Comparison of ENCODE assay signal across 21 mouse cellular contexts in genomic region chr13:78174891-78175290, GRCm38 (mm10). TPM values are rescaled to one million over a fixed set of nuclear protein-coding genes. Genes with fewer than 3 reads are reported as not detected.
DNase-seq lines count a peak whose midpoint lies in the region; ATAC-seq and TF ChIP-seq lines count a peak whose summit lies in the region.
"Had no signal": no experiment of that assay in that cellular context is flagged by ENCODE, and none has a peak within 500 bp of the region (broad histone marks: within the 10 kb centered on the region; RNA-seq: fewer than 3 reads in every experiment).

No protein-coding gene starts in this region.

- WGBS in midbrain, embryonic 11.5 days, result 16% methylated on average over 1 of the region's 1 CpGs
- 27% methylated on average over 1 of the region's 1 CpGs for WGBS in midbrain, postnatal 0 days
- 23% methylated on average over 1 of the region's 1 CpGs for WGBS in forebrain, embryonic 13.5 days
- 44% methylated on average over 1 of the region's 1 CpGs for WGBS in forebrain, postnatal 0 days

- no peaks in the 10 kb centered on the region for H3K9me3 ChIP-seq in midbrain, embryonic 11.5 days (ENCODE audit: control insufficient read depth, low read length)
- no peaks in the 10 kb centered on the region for H3K9me3 ChIP-seq in midbrain, postnatal 0 days (ENCODE audit: low read length)
- no peaks in the 10 kb centered on the region for H3K9me3 ChIP-seq in forebrain, embryonic 13.5 days (replicated peaks)
- no peaks in the 10 kb centered on the region for H3K9me3 ChIP-seq in forebrain, postnatal 0 days (ENCODE audit: low read length)
- H3K9me3 ChIP-seq: embryonic facial prominence, embryonic 12.5 days; kidney, embryonic 15.5 days; limb, embryonic 13.5 days; liver, embryonic 13.5 days; neural tube, embryonic 12.5 days had no signal

- peaks cover 48% of the 10 kb centered on the region for H3K27me3 ChIP-seq in midbrain, embryonic 11.5 days (ENCODE audit: control insufficient read depth, insufficient read depth, low read length)
- peaks cover 47% of the 10 kb centered on the region for H3K27me3 ChIP-seq in midbrain, postnatal 0 days (ENCODE audit: insufficient read depth, low read length)
- peaks cover 78% of the 10 kb centered on the region for H3K27me3 ChIP-seq in forebrain, embryonic 13.5 days
- peaks cover 14% of the 10 kb centered on the region for H3K27me3 ChIP-seq in forebrain, postnatal 0 days (ENCODE audit: insufficient read depth, low read length)

- no peak for TF ChIP-seq CTCF in midbrain, postnatal 0 days (IDR thresholded peaks at IDR 0.05)
- TF ChIP-seq CTCF in forebrain, postnatal 0 days (IDR thresholded peaks at IDR 0.05; ENCODE audit: low read depth), result no peak

- no peaks in the 10 kb centered on the region for H3K36me3 ChIP-seq in midbrain, embryonic 11.5 days (ENCODE audit: control insufficient read depth, insufficient read depth, low read length)
- H3K36me3 ChIP-seq in midbrain, postnatal 0 days (ENCODE audit: insufficient read depth, low read length), result no peaks in the 10 kb centered on the region
- H3K36me3 ChIP-seq in forebrain, embryonic 13.5 days (ENCODE audit: poor library complexity, severe bottlenecking), result no peaks in the 10 kb centered on the region
- no peaks in the 10 kb centered on the region for H3K36me3 ChIP-seq in forebrain, postnatal 0 days (ENCODE audit: insufficient read depth)
- H3K36me3 ChIP-seq: embryonic facial prominence, embryonic 12.5 days; kidney, embryonic 15.5 days; limb, embryonic 13.5 days; liver, embryonic 13.5 days; neural tube, embryonic 12.5 days had no signal

- H3K4me1 ChIP-seq in midbrain, embryonic 11.5 days (ENCODE audit: control insufficient read depth, insufficient read depth, low read length), result peaks cover 11% of the 10 kb centered on the region
- 0 out of 2 replicates have a peak, but pooled peaks cover 4% of the 10 kb centered on the region for H3K4me1 ChIP-seq in midbrain, postnatal 0 days (ENCODE audit: insufficient read depth, low read length)
- peaks cover 16% of the 10 kb centered on the region for H3K4me1 ChIP-seq in forebrain, embryonic 13.5 days
- no peaks in the 10 kb centered on the region for H3K4me1 ChIP-seq in forebrain, postnatal 0 days (ENCODE audit: insufficient read depth)
- H3K4me1 ChIP-seq: liver, embryonic 13.5 days had no signal

- peak overlapping the region; percentile 31 for H3K4me2 ChIP-seq in midbrain, embryonic 11.5 days
- no peak overlapping the region for H3K4me2 ChIP-seq in midbrain, postnatal 0 days (ENCODE audit: low read depth, low read length, poor library complexity, severe bottlenecking)
- H3K4me2 ChIP-seq in forebrain, embryonic 13.5 days, result peak overlapping the region; percentile 52
- no peak overlapping the region for H3K4me2 ChIP-seq in forebrain, postnatal 0 days (ENCODE audit: low read depth)
- H3K4me2 ChIP-seq: embryonic facial prominence, embryonic 12.5 days; kidney, embryonic 15.5 days; limb, embryonic 13.5 days; liver, embryonic 13.5 days; lung, embryonic 14.5 days; neural tube, embryonic 12.5 days had no signal

- peak overlapping the region; percentile 62 for H3K9ac ChIP-seq in midbrain, embryonic 11.5 days (ENCODE audit: low read length)
- H3K9ac ChIP-seq in midbrain, postnatal 0 days (replicated peaks; ENCODE audit: low read length, poor library complexity, severe bottlenecking), result no peak overlapping the region
- H3K9ac ChIP-seq in forebrain, embryonic 13.5 days, result peak overlapping the region; percentile 58
- H3K9ac ChIP-seq in forebrain, postnatal 0 days, result no peak overlapping the region
- H3K9ac ChIP-seq: embryonic facial prominence, embryonic 12.5 days; kidney, embryonic 15.5 days; limb, embryonic 13.5 days; liver, embryonic 13.5 days; lung, embryonic 14.5 days; neural tube, embryonic 12.5 days had no signal

- peak overlapping the region; percentile 23 for H3K4me3 ChIP-seq in midbrain, embryonic 11.5 days (ENCODE audit: low read depth, low read length)
- H3K4me3 ChIP-seq in midbrain, postnatal 0 days (ENCODE audit: low read depth, low read length), result no peak overlapping the region
- H3K4me3 ChIP-seq in forebrain, embryonic 13.5 days, result peak overlapping the region; percentile 18
- H3K4me3 ChIP-seq in forebrain, postnatal 0 days (ENCODE audit: low read depth, low read length), result no peak overlapping the region
- H3K4me3 ChIP-seq: embryonic facial prominence, embryonic 12.5 days; gastrocnemius, adult 2 months; kidney, embryonic 15.5 days; limb, embryonic 13.5 days; liver, embryonic 13.5 days; megakaryocyte, embryonic 14.5 days; neural tube, embryonic 12.5 days had no signal

- 0 out of 2 replicates have a peak overlapping the region, but pooled peaks have one; percentile 12 for H3K27ac ChIP-seq in midbrain, embryonic 11.5 days (ENCODE audit: low read depth, low read length)
- H3K27ac ChIP-seq in midbrain, postnatal 0 days (ENCODE audit: low read depth, low read length), result no peak overlapping the region
- peak overlapping the region; percentile 33; the same call in 1 of the 2 replicates for H3K27ac ChIP-seq in forebrain, embryonic 13.5 days
- no peak overlapping the region for H3K27ac ChIP-seq in forebrain, postnatal 0 days (ENCODE audit: low read depth, low read length)
- H3K27ac ChIP-seq: embryonic facial prominence, embryonic 12.5 days; gastrocnemius, adult 2 months; kidney, embryonic 15.5 days; limb, embryonic 13.5 days; liver, embryonic 13.5 days; neural tube, embryonic 12.5 days had no signal

- ATAC-seq in midbrain, embryonic 11.5 days (ENCODE audit: low FRiP score), result no peak
- no peak for ATAC-seq in midbrain, postnatal 0 days (ENCODE audit: low FRiP score)
- no peak for ATAC-seq in forebrain, embryonic 13.5 days
- no peak for ATAC-seq in forebrain, postnatal 0 days
- no peak for ATAC-seq in activated CD4-positive, CD25-positive, alpha-beta regulatory T cell, adult 4 months

- DNase-seq in midbrain, embryonic 11.5 days (ENCODE audit: low spot score, missing footprints), result peak; percentile 91
- DNase-seq in midbrain, postnatal 0 days (ENCODE audit: low spot score), result no peak
- peak; percentile 36 for DNase-seq in forebrain, postnatal 0 days
- no peak for DNase-seq in urinary bladder, postnatal 14 days (ENCODE audit: low spot score)
- DNase-seq in spleen, adult 18-20 months, result no peak
- DNase-seq: adrenal gland, postnatal 14 days; cerebellum, adult 8-10 months; gastrocnemius, adult 2 months; kidney, adult 11 months; kidney, postnatal 36 days; liver, embryonic 13.5 days; lung, embryonic 14.5 days; lung, postnatal 36 days; thymus, postnatal 14 days had no signal

RNA-seq across cellular contexts. Expression of gene Nr2f1, which starts 24.7 kb away (rescaled TPM):
- 69.9 and 82.3 TPM in 2 replicates for polyA plus RNA-seq in midbrain, embryonic 11.5 days (2014; fragmentation: Nextera tagmentation; extraction: Ambion mirVana)
- 163 and 184 TPM in 2 replicates for total RNA-seq in midbrain, postnatal 0 days (2014; rRNA removed)
- polyA plus RNA-seq in midbrain, postnatal 0 days (2015; fragmentation: Nextera tagmentation; extraction: Ambion mirVana), result 46.4 and 55.5 TPM in 2 replicates
- 94.7 and 112 TPM in 2 replicates for polyA plus RNA-seq in forebrain, embryonic 13.5 days (2015; fragmentation: Nextera tagmentation; extraction: Ambion mirVana)
- total RNA-seq in forebrain, postnatal 0 days (2014; rRNA removed), result 161 and 250 TPM in 2 replicates
- polyA plus RNA-seq in forebrain, postnatal 0 days (2015; fragmentation: Nextera tagmentation; extraction: Ambion mirVana), result 72.9 and 89.1 TPM in 2 replicates
- not detected for polyA plus RNA-seq in activated CD4-positive, CD25-positive, alpha-beta regulatory T cell, adult 4 months (2017; shearing (Covaris generic))

Comparison
In these comparisons a context has a peak if more than half of its experiments do, and no peak if none do; other contexts are left out.
1. DNase-seq: peak in midbrain, embryonic 11.5 days (single experiment) and forebrain, postnatal 0 days (single experiment); none in midbrain, postnatal 0 days (single experiment), urinary bladder, postnatal 14 days (single experiment) and spleen, adult 18-20 months (0 of 2).
2. H3K27ac ChIP-seq: peak in midbrain, embryonic 11.5 days (single experiment) and forebrain, embryonic 13.5 days (single experiment); none in midbrain, postnatal 0 days (single experiment) and forebrain, postnatal 0 days (single experiment).
3. H3K4me2 ChIP-seq: peak in midbrain, embryonic 11.5 days (single experiment) and forebrain, embryonic 13.5 days (single experiment); none in midbrain, postnatal 0 days (single experiment) and forebrain, postnatal 0 days (single experiment).
4. H3K4me3 ChIP-seq: peak in midbrain, embryonic 11.5 days (single experiment) and forebrain, embryonic 13.5 days (single experiment); none in midbrain, postnatal 0 days (single experiment) and forebrain, postnatal 0 days (single experiment).
5. H3K9ac ChIP-seq: peak in midbrain, embryonic 11.5 days (single experiment) and forebrain, embryonic 13.5 days (single experiment); none in midbrain, postnatal 0 days (single experiment) and forebrain, postnatal 0 days (single experiment).
6. RNA of gene Nr2f1, which starts 24.7 kb away (polyA plus RNA-seq): 94.7 to 112 TPM in forebrain, embryonic 13.5 days, 72.9 to 89.1 TPM in forebrain, postnatal 0 days, 69.9 to 82.3 TPM in midbrain, embryonic 11.5 days and 46.4 to 55.5 TPM in midbrain, postnatal 0 days; not detected in activated CD4-positive, CD25-positive, alpha-beta regulatory T cell, adult 4 months; every median in the first group is over 10 times any median in the second.